ENCODE assay signal across 37 mouse cellular contexts in the genomic region with DNA sequence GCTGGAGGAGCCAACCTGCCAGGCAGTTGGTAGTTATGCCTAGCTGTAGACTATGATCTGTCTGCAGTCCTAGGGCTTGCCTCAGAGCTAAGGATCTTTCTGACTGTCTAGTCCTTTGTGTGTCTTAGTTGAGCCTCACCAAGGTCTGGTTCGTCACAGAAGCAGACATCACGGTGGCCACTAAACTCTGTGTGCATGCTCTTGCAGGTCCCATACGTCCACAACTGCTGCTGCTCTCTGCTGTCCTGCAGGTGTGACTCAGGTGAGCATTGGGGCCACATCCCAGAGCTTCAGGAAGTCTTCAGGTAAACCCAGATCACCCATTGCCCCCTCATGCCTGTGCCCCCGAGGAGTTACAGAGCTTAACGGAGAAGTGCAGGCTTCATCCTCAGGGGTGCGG. TPM values are rescaled to one million over a fixed set of nuclear protein-coding genes. Genes with fewer than 3 reads are reported as not detected.
"Had no signal": no experiment of that assay in that cellular context is flagged by ENCODE, and none has a peak within 500 bp of the region (broad histone marks: within the 10 kb centered on the region; RNA-seq: fewer than 3 reads in every experiment).

No protein-coding gene starts in this region.

- ATAC-seq: hindbrain, embryonic 16.5 days; hindbrain, postnatal 0 days; inflammation-experienced regulatory T-cells, adult 6 months; intestine, embryonic 15.5 days; intestine, embryonic 16.5 days; intestine, postnatal 0 days had no signal

- H3K4me3 ChIP-seq: heart, embryonic 10.5 days; heart, embryonic 12.5 days; heart, embryonic 13.5 days; heart, embryonic 15.5 days; hindbrain, embryonic 10.5 days; hindbrain, embryonic 12.5 days; hindbrain, embryonic 13.5 days; hindbrain, embryonic 15.5 days; intestine, embryonic 15.5 days; kidney, embryonic 15.5 days; layer of hippocampus, adult 2 months had no signal

- H3K27ac ChIP-seq: heart, embryonic 10.5 days; heart, embryonic 13.5 days; heart, embryonic 15.5 days; hindbrain, embryonic 12.5 days; hindbrain, embryonic 13.5 days; hindbrain, embryonic 14.5 days; hindbrain, embryonic 15.5 days; hindbrain, postnatal 0 days; intestine, embryonic 15.5 days; kidney, embryonic 15.5 days; kidney, postnatal 0 days; layer of hippocampus, adult 2 months had no signal

- DNase-seq: heart, postnatal 10 days; heart, postnatal 14 days; heart, postnatal 36 days; heart, postnatal 4 days; kidney, adult 11 months; kidney, adult 18-20 months; kidney, adult 2 months; kidney, adult 8-10 months; kidney, adult 9 months; kidney, postnatal 10 days; kidney, postnatal 14 days; kidney, postnatal 25 days; kidney, postnatal 36 days; kidney, postnatal 4 days; layer of hippocampus, adult 9-11 months; layer of hippocampus, postnatal 36 days had no signal

- H3K9ac ChIP-seq: heart, embryonic 12.5 days; heart, embryonic 13.5 days; heart, embryonic 15.5 days; hindbrain, embryonic 12.5 days; hindbrain, embryonic 13.5 days; hindbrain, embryonic 14.5 days; hindbrain, embryonic 15.5 days; intestine, embryonic 15.5 days; kidney, embryonic 15.5 days had no signal

- H3K9me3 ChIP-seq: heart, embryonic 10.5 days; heart, embryonic 12.5 days; heart, embryonic 13.5 days; heart, embryonic 15.5 days; hindbrain, embryonic 10.5 days; hindbrain, embryonic 12.5 days; hindbrain, embryonic 13.5 days; hindbrain, embryonic 15.5 days; intestine, embryonic 15.5 days; kidney, embryonic 15.5 days had no signal

- H3K36me3 ChIP-seq: heart, embryonic 10.5 days; heart, embryonic 12.5 days; heart, embryonic 13.5 days; heart, embryonic 15.5 days; hindbrain, embryonic 10.5 days; hindbrain, embryonic 12.5 days; hindbrain, embryonic 13.5 days; hindbrain, embryonic 15.5 days; intestine, embryonic 15.5 days; kidney, embryonic 15.5 days had no signal

- H3K4me2 ChIP-seq: heart, embryonic 11.5 days; heart, embryonic 12.5 days; heart, embryonic 13.5 days; heart, embryonic 15.5 days; hindbrain, embryonic 12.5 days; hindbrain, embryonic 13.5 days; hindbrain, embryonic 14.5 days; hindbrain, embryonic 15.5 days; intestine, embryonic 15.5 days; kidney, embryonic 15.5 days had no signal

RNA-seq across cellular contexts. Expression of a gene that starts 0.8 kb away (rescaled TPM):
- total RNA-seq: heart, postnatal 14 days; heart, postnatal 25 days; heart, postnatal 36 days; hematopoietic stem cell, adult 5-6 weeks had no signal
